Mouse (Mus musculus): ENCODE data around the gene Plekhg4.

The Plekhg4 gene

DNA sequence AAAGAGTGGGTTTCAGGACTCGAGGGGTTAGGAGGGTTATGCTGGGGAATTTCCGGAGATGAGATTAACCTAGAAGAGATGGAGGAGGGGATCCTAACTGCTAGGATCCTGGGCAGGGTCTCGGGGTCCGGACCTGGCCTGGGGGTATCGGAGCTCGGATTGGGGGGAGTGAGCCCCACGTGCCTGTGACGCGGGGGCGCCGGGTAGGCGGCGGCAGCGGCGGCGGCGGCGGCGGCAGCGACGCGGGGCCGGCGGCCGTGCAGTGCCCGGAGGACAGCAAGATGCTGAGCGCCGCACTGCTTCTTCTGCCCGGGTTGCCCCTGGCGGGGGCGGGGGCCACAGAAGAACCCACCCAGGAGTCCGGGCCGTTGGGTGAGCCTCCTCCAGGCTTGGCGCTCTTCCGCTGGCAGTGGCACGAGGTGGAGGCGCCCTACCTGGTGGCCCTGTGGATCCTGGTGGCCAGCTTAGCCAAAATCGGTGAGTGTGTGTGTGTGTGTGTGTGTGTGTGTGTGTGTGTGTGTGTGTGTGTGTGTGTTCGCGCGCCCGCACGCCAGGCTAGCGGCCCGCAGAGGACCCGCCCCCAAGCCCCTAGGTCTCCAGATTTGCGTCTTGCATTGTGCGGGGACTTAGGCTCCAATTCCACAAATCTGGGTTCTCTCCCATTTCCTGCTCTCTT lies 23.8 kb upstream of the Plekhg4 start:
- DNase-seq (ENCODE audit: low spot score in 2 of 2), result peak in 1 of 2 experiments; percentile 60

DNA sequence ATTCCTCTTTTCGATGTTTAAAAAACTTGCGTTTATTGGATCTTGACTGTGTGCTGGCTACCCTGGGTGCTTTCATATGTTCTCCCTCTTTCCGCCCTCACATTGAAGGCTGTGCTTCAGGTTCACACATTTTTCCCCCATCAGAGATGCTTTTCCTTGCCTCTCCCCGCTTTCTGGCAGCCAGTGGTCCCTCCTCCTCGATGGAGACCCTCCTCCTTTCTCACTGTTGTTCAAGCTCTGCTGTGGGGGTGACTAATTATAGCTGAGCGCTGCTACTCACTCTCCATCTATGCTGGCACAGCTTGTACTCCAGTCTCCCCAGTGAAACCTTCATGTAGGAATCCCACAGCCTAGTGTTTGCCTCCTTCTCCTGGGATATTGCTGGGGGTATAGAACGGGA lies 22.9 kb upstream of the Plekhg4 start:
- no peak for DNase-seq (ENCODE audit: low spot score in 2 of 2)

DNA sequence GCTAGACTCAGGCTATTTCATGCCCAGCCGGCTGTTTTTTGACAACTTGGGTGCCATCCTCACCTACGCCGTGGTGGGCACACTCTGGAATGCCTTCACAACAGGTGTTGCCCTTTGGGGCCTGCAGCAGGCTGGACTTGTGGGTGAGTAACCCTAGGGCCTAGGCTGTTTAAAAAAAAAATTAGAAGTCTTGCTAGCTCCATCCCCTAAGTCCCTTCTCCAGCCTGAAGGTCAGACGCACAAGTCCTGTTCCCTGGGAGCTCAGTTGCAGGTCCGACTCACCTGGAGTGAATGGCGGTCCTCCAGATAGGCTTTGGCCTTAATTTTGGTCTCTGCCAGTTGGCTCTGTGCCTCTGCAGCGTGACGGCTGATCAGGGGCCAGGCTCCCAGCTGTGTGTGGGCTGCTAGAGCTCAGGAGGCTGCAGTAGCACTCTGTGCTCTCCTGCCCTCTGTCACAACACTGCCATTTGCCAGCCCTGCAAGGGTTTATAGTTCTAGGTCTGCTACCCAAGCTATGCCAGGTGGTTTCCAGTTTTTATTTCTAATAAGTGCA lies 19.4 kb upstream of the Plekhg4 start:
- no peak for DNase-seq (ENCODE audit: low spot score in 2 of 2)

DNA sequence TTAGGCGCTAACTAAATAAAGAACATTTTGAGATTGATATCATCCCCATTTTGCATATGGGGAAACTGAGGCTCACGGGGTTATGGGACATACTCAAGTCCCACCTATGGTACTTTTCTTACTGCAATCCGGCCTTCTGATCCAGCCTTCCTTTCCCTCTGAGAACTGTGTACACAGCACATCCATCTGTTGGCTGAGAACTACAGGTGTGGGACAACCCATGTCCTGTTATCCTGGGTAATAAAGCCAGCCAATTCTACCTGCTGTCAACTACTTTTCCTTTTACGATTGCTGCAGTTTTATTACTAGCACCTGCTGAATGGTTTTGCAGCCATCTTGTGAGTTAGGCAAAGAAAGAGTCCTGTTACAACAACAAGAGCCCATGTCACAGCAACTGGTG lies 18.5 kb upstream of the Plekhg4 start:
- DNase-seq (ENCODE audit: low spot score in 2 of 2), result no peak

DNA sequence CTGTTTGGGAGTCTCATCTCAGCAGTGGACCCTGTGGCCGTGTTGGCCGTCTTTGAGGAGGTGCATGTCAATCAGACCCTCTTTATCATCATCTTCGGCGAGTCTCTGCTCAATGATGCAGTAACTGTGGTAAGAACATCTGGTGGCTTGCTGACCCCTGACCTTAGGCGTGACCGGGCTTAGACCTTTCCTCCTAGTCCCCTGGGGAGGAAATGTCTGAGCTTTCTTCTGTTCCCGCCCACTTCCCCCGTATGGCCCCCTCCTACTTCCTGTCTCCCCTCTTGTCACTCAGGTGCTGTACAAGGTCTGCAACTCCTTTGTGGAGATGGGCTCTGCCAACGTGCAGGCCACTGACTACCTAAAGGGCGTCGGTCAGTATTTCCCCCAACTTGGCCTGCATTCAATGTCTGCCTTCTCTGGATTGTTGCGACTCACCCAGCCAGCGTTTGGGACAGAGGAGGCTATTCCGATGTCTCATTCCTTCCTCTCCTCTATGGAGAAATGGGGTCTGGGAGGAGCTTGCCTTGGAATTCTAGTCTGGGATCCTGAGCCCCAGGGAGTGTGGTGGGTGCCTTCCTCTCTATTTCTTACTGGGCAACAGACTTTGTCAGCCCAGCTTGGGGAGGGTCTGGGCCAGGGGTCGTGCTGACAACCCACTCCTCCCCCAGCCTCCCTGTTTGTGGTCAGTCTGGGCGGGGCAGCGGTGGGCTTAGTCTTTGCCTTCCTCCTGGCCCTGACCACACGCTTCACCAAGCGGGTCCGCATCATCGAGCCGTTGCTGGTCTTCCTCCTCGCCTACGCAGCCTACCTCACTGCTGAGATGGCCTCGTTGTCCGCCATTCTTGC lies 17.7 kb upstream of the Plekhg4 start:
- no peak for DNase-seq (ENCODE audit: low spot score in 2 of 2)

DNA sequence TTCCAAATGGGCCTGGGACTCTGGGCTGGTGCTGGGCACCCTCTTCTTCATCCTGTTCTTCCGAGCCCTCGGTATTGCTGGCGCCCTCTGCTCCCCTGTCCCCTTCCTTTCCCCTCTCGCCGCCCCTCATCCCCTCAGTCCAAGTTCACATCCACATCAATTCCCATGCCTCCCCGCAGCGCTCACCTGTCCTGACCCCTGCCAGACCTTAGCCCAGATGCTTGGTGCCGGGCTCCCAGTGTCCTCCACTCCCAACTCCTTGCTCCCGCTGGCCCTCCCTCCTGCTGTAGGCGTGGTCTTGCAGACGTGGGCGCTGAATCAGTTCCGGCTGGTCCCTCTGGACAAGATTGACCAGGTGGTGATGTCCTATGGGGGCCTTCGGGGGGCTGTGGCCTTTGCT lies 16.4 kb upstream of the Plekhg4 start:
- DNase-seq (ENCODE audit: low spot score in 2 of 2), result no peak

DNA sequence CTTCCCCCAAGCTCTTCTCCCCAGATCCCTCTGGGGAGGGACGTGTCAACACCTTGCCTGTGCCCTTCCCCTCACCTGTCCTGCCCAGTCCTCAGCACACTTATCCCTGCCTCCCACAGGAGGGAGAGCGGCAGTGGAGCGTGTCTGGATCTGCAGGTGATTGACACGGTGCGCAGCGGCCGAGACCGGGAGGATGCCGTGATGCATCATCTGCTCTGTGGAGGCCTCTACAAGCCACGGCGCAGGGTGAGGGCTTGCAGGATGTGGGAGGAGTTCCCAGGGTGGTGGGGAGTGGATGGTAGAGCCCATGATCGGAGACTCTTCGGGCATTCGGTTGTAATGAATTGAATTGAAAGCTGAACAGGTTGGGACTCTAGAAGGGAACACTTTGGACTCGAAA lies 13.9 kb upstream of the Plekhg4 start:
- no peak for DNase-seq (ENCODE audit: low spot score in 2 of 2)

DNA sequence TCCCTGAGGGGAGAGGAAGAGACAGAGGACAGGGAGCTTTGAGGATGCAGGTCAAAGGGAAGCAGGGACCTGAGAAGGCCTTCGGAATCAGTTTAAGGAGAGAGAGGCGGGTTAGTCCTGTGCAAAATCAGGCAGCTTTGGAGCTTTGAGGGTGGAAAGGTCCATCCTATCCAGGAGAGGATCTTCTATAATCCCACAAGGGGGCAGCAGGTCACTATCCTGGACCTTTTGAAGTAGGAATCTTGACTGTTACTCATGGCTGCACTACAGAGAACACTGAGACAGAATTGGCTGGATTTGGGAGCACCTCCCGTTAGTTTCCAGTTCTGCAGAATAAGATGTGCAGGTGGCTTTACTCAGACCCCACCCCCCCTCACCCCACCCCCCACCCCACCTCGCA lies 13.4 kb upstream of the Plekhg4 start:
- DNase-seq (ENCODE audit: low spot score in 2 of 2), result no peak

DNA sequence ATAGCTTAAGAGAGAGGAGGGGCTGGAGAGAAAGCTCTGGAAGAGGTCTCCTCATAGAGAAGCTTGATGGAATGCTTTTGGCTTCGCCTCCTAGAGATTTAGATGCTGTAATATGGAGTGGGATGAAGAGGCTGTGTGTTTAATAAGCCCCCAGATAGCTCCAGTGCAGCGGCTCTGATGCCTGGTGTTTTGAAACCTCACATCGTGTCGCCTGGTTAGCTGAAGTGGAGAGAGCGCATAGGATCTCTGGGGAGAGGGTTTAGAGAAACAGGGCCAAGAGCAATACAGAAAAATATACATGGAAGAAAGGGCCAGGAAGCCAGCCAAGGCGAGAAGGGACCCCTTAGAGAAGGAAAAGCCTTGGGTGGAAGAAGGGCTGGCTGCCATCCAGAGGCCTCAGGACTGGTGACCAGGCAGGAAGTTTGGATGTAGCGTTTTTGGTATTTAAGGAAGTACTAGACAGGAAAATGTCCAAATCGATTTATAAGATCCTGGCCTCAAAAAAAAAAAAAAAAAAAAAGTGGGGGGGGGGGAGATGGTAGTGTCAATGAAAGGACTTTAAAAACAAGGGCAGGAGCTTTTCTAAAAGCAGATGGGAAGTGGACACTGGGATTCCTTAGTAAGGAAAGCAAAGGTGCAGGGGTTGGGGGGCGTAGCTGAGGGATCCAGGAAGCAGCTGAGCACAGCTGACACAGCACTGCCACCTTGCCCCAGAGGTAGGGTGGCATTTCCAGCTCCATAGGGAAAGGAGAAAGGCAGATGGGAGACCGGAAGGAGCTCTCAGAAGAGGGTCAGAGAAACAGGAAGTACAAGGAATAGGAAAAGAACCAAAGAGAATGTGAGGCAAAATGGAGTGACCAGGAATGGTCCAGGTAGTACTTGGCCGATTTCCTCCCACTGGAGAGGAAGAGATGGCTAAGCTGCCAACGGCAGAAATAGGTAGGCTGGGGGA lies 11.0 kb upstream of the Plekhg4 start:
- no peak for DNase-seq (ENCODE audit: low spot score in 2 of 2)

DNA sequence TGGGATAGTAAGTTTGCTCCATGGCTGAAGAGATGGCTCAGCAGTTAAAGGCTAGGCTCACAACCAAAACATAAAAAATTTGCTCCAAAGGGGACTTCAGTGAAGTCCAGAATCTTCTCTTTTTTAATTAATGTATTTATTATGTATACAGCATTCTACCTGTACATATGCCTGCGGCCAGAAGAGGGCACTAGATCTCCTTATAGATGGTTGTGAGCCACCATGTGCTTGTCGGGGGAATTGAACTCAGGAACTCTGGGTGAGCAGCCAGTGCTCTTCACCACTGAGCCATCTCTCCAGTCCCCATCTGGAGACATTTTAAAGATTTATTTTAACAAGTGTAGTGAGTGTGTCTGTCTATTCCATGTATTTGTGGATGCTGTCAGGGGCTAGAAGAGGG lies 6.0 kb upstream of the Plekhg4 start:
- DNase-seq (ENCODE audit: low spot score in 2 of 2), result no peak

DNA sequence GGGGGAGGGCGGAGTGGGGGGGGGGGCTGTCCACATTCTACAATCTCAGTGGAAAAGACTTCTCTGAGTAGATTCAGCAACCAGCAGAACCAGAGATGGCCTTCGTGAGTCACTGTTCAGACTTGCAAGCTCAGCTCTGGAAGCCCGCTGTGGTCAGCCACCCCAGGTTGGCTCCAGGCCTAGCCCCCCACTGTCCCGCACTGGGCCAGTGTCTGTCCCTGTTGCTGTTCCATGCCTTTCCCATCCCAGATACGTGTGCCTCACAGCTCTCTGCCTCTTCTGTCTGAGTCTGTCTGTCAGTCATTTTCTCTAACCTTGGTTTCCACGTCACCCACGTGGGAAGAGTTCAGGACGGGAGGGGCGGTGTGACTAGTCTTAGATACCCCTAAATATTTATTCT lies 601 bp upstream of the Plekhg4 start:
- DNase-seq (ENCODE audit: low spot score in 2 of 2), result no peak

DNA sequence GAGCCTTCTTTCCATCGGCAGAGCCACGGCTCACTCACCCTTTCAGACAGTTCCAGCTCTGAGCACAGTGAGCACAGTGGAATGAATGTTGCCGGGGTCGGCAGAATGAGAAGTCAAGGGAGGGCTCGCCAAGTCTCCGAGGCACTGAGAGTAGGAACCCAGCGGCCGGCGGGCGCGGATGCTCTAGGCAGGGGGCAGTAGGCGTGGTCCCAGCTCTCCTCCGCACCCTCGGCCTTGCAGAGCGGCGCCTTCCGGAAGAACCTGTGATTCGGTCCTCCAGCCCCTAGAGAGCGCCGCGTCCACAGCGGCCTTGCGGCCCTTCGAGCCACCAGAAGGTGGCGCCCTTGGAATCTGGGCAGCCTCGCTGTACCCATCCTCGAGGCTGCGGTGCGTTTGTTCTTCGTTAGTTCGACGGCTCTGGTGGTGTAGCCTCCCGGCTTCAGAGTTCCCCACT lies 1.5 kb downstream of the Plekhg4 start:
- peak in 1 of 2 experiments; percentile 46 for DNase-seq (ENCODE audit: low spot score in 2 of 2)

DNA sequence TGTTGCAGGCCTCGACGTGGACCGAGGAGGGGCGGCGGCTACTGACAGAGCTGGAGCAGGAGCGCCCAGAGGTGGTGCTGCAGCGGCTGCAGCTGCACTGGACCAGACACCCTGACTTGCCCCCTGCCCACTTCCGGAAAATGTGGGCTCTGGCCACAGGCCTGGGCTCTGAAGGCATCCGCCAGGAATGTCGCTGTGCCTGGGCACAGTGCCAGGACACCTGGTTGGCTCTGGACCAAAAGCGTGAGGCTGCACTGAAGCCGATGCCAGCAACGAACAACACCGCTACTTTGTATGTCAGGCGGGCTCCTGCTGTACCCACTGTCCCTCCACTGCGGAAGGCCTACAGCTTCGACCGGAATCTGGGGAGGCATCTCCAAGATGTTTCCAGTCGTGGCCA lies 5.6 kb downstream of the Plekhg4 start:
- DNase-seq (ENCODE audit: low spot score in 2 of 2), result peak; percentile 56 to 80

DNA sequence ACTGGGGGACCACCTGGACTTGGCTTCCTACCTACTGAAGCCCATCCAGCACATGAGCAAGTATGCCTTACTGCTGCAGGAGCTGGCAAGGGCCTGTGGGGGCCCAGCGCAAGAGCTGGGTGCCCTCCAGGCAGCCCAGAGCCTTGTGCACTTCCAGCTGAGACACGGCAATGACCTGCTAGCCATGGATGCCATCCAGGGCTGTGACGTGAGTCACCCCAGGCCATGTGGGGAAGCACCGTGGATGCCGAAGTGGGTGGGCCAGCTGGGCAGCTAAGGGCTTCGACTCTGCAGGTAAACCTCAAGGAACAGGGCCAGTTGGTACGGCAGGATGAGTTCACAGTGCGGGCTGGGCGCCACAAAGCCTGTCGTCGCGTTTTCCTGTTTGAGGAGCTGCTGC lies 7.2 kb downstream of the Plekhg4 start:
- DNase-seq (ENCODE audit: low spot score in 2 of 2), result no peak

DNA sequence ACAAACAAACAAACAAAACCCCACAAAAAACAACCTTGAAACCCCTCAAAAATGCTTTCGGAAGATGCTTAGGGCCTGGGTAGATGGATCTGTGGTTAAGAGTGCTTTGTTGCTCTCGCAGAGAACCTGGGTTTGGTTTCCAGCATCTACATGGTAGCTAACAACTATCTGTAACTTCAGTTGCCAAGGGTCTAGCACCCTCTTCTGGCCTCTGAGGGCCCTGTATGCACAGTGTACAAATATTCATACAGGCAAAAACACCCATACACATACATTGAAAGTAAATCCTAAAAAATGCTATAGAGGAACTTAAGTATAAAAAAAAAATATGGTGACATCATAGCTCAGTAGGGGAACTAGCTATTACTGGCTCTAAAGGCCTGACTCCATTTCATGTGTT lies 11.0 kb downstream of the Plekhg4 start:
- no peak for DNase-seq (ENCODE audit: low spot score in 2 of 2)

DNA sequence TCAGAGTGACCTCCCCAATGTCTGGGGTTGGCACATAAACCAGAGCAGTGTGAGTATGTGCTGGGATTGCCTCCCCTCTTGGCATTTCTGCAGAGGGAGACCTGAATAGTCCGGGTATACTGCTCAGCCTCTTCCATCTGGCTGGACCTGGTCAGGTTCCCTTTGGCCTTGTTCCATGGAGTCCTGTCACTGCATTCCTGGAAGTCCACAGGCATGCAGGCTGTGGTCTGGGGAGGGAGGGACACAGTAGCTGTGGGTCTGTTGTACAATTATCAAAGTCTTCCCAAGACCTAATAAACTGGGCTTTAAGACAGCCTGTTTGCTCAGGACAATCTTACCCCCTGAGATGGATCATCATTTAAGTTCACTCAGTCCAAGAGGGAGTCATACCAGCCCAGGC lies 14.1 kb downstream of the Plekhg4 start:
- DNase-seq (ENCODE audit: low spot score in 2 of 2), result no peak

DNA sequence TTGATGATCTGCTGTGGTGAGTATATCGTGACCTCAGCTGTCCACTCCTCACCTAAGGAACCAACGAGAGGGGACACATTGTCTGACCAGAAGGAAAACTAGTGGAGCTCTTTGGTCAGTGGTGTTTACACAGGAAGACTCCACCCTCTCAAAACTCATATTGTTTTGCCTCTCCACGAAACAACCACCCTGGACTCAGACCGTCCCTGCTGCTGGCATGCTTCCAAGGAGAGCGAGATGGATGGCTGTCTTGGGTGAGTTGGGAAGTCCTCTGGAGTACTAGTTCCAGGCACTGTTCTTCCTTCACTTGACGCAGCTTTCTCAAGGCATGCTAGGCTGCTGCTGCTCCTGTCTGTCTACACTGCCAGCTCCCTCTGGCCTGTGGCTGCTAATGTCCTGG lies 16.0 kb downstream of the Plekhg4 start:
- no peak for DNase-seq (ENCODE audit: low spot score in 2 of 2)

DNA sequence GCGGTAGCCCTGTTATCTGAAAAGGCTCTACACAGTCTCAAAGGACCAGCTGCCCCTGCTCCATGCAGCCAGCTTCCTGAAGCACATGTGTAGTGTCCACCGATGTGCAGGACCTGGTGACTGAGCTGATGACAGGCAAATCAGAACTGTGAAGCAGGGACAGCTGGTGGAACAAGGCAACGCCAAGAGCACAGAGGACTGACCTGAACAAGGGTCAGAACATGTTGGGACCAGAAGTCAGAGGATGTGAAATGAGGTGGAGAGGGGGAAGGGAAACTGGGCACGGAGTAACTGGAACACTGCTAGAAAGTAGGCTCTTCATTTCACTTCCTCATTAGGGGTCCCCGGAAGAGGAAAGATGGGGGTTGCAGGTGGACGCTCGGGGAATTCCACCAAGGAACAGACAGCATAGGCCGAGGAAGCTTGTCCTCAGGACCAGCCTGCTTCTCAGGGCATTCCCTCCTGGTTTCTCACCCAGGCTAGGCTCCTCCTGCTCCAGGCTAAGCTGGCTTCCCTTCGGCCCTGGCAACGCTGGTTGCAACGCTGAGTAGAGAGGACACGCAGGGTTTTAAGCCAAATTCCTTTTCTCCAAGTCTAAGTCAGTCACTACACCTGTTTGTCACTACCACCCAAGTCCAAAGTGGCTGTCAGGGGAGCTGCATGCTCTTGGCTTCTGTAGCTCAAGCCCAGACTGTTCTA lies 20.2 kb downstream of the Plekhg4 start:
- DNase-seq (ENCODE audit: low spot score in 2 of 2), result no peak

DNA sequence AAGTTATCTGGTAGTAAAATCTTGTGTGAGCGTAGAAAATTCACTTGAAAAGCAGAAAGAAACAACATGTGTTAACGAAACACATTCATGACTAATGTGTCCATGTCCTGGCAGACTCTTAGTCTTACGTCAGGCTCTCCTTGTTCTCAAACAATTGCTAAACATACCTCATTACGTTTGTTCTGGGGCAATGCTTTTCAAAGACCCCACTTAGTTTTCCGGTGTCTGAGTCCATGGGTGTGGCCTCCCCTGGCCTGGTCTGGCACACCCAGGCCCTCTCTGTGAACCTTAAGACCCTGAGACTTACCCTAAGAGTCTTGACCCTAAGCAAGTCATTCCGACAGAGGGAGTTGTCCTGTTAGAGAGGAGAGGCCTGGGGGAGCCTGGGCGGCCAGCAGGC lies 20.8 kb downstream of the Plekhg4 start:
- no peak for DNase-seq (ENCODE audit: low spot score in 2 of 2)

DNA sequence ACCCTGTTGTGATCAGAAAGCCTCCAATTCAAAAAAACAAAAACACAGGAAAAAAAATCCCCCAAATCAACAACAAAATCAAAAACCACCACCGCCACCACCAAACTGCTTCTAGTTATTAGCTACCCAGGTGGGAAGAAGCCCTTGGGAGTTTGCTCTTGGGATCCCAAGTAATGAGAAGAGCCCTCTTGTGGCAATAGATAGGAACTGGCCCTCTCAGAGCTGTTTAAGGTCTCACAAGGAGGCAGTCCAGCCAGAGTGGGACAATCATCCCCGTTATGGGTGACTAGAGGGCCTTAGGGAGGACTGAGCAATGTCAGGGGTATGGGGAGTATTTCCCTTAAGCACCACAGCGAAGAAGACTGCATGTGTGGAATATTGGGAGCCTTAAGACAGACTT lies 24.7 kb downstream of the Plekhg4 start:
- peak in 1 of 2 experiments; percentile 27 for DNase-seq (ENCODE audit: low spot score in 2 of 2)

DNA sequence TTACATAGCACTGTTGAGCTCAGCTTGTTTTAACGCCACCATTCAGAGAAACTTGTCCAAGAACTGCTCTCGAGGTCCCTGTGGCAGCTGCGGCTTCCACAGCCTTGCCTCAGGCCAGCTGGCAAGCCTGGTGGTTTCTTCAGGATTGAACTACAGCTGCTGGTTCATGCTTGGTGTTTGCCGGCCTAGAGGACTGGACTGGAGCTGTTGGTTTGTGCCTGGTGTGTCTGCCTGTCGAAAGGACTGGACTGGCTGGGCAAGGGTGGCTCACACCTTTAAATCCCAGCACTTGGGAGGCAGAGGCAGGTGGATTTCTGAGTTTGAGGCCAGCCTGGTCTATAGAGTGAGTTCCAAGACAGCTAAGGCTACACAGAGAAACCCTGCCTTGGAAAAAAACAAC lies 26.9 kb downstream of the Plekhg4 start:
- DNase-seq (ENCODE audit: low spot score in 2 of 2), result no peak
